ENCODE assay signal across 21 mouse cellular contexts in the genomic region with DNA sequence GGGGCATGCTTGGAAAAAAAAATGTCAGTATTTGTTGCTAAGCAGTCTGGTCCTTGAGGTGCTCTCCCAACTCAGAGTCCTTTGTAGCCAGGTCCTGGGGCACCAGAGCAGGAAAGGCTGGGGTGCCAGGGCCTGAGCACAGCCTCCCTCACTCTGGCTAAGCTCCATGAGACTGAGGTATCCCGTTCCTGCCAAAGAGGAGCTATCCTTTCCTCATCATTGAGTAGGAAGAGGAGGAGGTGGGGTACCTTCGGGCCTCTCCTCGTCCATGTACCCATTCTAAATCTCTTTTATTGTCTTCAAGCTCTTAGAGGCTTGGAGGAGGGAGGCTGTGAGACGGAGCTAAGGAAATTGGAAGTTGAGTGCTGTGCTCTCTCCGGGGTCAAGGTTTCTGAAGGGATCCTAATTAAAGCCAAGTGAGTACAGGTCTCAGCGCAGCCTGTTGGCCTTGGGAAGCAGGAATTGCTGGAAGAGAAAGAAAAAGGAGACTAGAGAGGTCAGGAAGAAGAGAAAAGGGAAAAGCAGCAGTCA.
DNase-seq lines count a peak whose midpoint lies in the region; ATAC-seq and TF ChIP-seq lines count a peak whose summit lies in the region.
"Had no signal": no experiment of that assay in that cellular context is flagged by ENCODE, and none has a peak within 500 bp of the region (broad histone marks: within the 10 kb centered on the region; RNA-seq: fewer than 3 reads in every experiment).

No protein-coding gene starts in this region.

- H3K27me3 ChIP-seq in intestine, embryonic 14.5 days (replicated peaks; ENCODE audit: control insufficient read depth, insufficient read depth, low read length), result no peaks in the 10 kb centered on the region
- H3K27me3 ChIP-seq in intestine, postnatal 0 days (replicated peaks; ENCODE audit: control insufficient read depth, insufficient read depth, low read length), result no peaks in the 10 kb centered on the region
- H3K27me3 ChIP-seq in embryonic facial prominence, embryonic 14.5 days (replicated peaks; ENCODE audit: control insufficient read depth, insufficient read depth, low read length), result no peaks in the 10 kb centered on the region
- H3K27me3 ChIP-seq in limb, embryonic 11.5 days (ENCODE audit: control insufficient read depth, insufficient read depth, low read length), result no peaks in the 10 kb centered on the region
- H3K27me3 ChIP-seq in liver, embryonic 11.5 days (replicated peaks; ENCODE audit: control insufficient read depth, insufficient read depth, low read length), result no peaks in the 10 kb centered on the region
- H3K27me3 ChIP-seq: forebrain, embryonic 13.5 days; hindbrain, embryonic 15.5 days; lung, embryonic 15.5 days had no signal

- no peak overlapping the region for H3K4me3 ChIP-seq in intestine, embryonic 14.5 days (ENCODE audit: low read depth, low read length)
- H3K4me3 ChIP-seq in intestine, postnatal 0 days (ENCODE audit: low read depth, low read length), result no peak overlapping the region
- no peak overlapping the region for H3K4me3 ChIP-seq in embryonic facial prominence, embryonic 14.5 days (ENCODE audit: low read depth, low read length)
- no peak overlapping the region for H3K4me3 ChIP-seq in limb, embryonic 11.5 days (ENCODE audit: low read depth, low read length)
- H3K4me3 ChIP-seq in liver, embryonic 11.5 days (ENCODE audit: low read depth, low read length), result no peak overlapping the region
- H3K4me3 ChIP-seq: forebrain, embryonic 13.5 days; gastrocnemius, adult 2 months; heart, embryonic 12.5 days; hindbrain, embryonic 15.5 days; layer of hippocampus, adult 2 months; lung, embryonic 15.5 days had no signal

- no peaks in the 10 kb centered on the region for H3K36me3 ChIP-seq in intestine, embryonic 14.5 days (ENCODE audit: control insufficient read depth, insufficient read depth, low read length)
- H3K36me3 ChIP-seq in intestine, postnatal 0 days (ENCODE audit: control insufficient read depth, insufficient read depth), result no peaks in the 10 kb centered on the region
- H3K36me3 ChIP-seq in embryonic facial prominence, embryonic 14.5 days (ENCODE audit: control insufficient read depth, insufficient read depth, low read length), result no peaks in the 10 kb centered on the region
- H3K36me3 ChIP-seq in limb, embryonic 11.5 days (ENCODE audit: control insufficient read depth, insufficient read depth, low read length), result no peaks in the 10 kb centered on the region
- no peaks in the 10 kb centered on the region for H3K36me3 ChIP-seq in liver, embryonic 11.5 days (ENCODE audit: control insufficient read depth, insufficient read depth, low read length)
- H3K36me3 ChIP-seq: heart, embryonic 12.5 days; hindbrain, embryonic 15.5 days; lung, embryonic 15.5 days had no signal

- 83% methylated on average over 6 of the region's 6 CpGs for WGBS in intestine, embryonic 14.5 days
- 83% methylated on average over 6 of the region's 6 CpGs for WGBS in intestine, postnatal 0 days
- WGBS in embryonic facial prominence, embryonic 14.5 days, result 43% methylated on average over 6 of the region's 6 CpGs
- 19% methylated on average over 6 of the region's 6 CpGs for WGBS in limb, embryonic 11.5 days
- 77% methylated on average over 6 of the region's 6 CpGs for WGBS in liver, embryonic 11.5 days

- H3K4me1 ChIP-seq in intestine, embryonic 14.5 days (replicated peaks; ENCODE audit: control insufficient read depth, insufficient read depth, low read length), result peaks cover 20% of the 10 kb centered on the region; the same call in 1 of the 2 replicates
- H3K4me1 ChIP-seq in intestine, postnatal 0 days (replicated peaks; ENCODE audit: control insufficient read depth, insufficient read depth, low read length), result no peaks in the 10 kb centered on the region
- peaks cover 32% of the 10 kb centered on the region for H3K4me1 ChIP-seq in embryonic facial prominence, embryonic 14.5 days (ENCODE audit: control insufficient read depth, insufficient read depth, low read length)
- peaks cover 11% of the 10 kb centered on the region; the same call in 1 of the 2 replicates for H3K4me1 ChIP-seq in limb, embryonic 11.5 days (ENCODE audit: control insufficient read depth, insufficient read depth, low read length)
- no peaks in the 10 kb centered on the region for H3K4me1 ChIP-seq in liver, embryonic 11.5 days (replicated peaks; ENCODE audit: control insufficient read depth, insufficient read depth, low read length)
- H3K4me1 ChIP-seq: lung, embryonic 15.5 days had no signal

- ATAC-seq in intestine, embryonic 14.5 days (replicated peaks; ENCODE audit: low FRiP score, low TSS enrichment, low read depth), result no peak
- no peak for ATAC-seq in intestine, postnatal 0 days
- no peak for ATAC-seq in embryonic facial prominence, embryonic 14.5 days (ENCODE audit: low read depth)
- ATAC-seq in limb, embryonic 11.5 days (ENCODE audit: insufficient number of reproducible peaks, low FRiP score, low TSS enrichment, low read depth), result peak; percentile 9; the same call in 1 of the 2 replicates
- ATAC-seq in liver, embryonic 11.5 days (replicated peaks; ENCODE audit: low FRiP score), result no peak
- ATAC-seq: forebrain, embryonic 13.5 days had no signal

- no peak for DNase-seq in intestine, embryonic 14.5 days (ENCODE audit: low spot score)
- no peak for DNase-seq in embryonic facial prominence, embryonic 14.5 days (ENCODE audit: low spot score)
- peak; percentile 56 for DNase-seq in limb, embryonic 11.5 days (ENCODE audit: low spot score)
- no peak for DNase-seq in liver, embryonic 11.5 days (ENCODE audit: low spot score)
- DNase-seq in frontal cortex, postnatal 25 days (ENCODE audit: low spot score in 2 of 2), result no peak
- DNase-seq in T-cell, adult 2 months (ENCODE audit: low spot score), result no peak
- DNase-seq: adrenal gland, adult 8-10 months; cerebellum, adult 8-10 months; gastrocnemius, adult 2 months; kidney, adult 8-10 months; kidney, postnatal 14 days; layer of hippocampus, postnatal 36 days; thymus, postnatal 4 days had no signal

- no peak overlapping the region for H3K9ac ChIP-seq in intestine, embryonic 14.5 days (ENCODE audit: low read length)
- no peak overlapping the region for H3K9ac ChIP-seq in intestine, postnatal 0 days (ENCODE audit: low read depth, low read length)
- no peak overlapping the region for H3K9ac ChIP-seq in embryonic facial prominence, embryonic 14.5 days (ENCODE audit: low read depth, low read length)
- no peak overlapping the region for H3K9ac ChIP-seq in limb, embryonic 11.5 days (ENCODE audit: low read length)
- H3K9ac ChIP-seq in liver, embryonic 11.5 days (ENCODE audit: low read depth, low read length), result no peak overlapping the region
- H3K9ac ChIP-seq: forebrain, embryonic 13.5 days; heart, embryonic 12.5 days; hindbrain, embryonic 15.5 days; liver, embryonic 14.5 days; lung, embryonic 15.5 days had no signal

- no peaks in the 10 kb centered on the region for H3K9me3 ChIP-seq in intestine, embryonic 14.5 days (ENCODE audit: control insufficient read depth, low read length)
- H3K9me3 ChIP-seq in intestine, postnatal 0 days (ENCODE audit: control insufficient read depth), result no peaks in the 10 kb centered on the region
- H3K9me3 ChIP-seq in embryonic facial prominence, embryonic 14.5 days (ENCODE audit: control insufficient read depth, low read length), result no peaks in the 10 kb centered on the region
- no peaks in the 10 kb centered on the region for H3K9me3 ChIP-seq in limb, embryonic 11.5 days (ENCODE audit: control insufficient read depth, low read length)
- H3K9me3 ChIP-seq in liver, embryonic 11.5 days (ENCODE audit: control insufficient read depth, low read length), result no peaks in the 10 kb centered on the region
- H3K9me3 ChIP-seq: forebrain, embryonic 13.5 days; heart, embryonic 12.5 days; hindbrain, embryonic 15.5 days; lung, embryonic 15.5 days had no signal

- no peak for TF ChIP-seq CTCF in intestine, postnatal 0 days (IDR thresholded peaks at IDR 0.05; ENCODE audit: low read depth)

- H3K27ac ChIP-seq in intestine, embryonic 14.5 days (ENCODE audit: low read depth), result peak overlapping the region; percentile 57
- no peak overlapping the region for H3K27ac ChIP-seq in intestine, postnatal 0 days (ENCODE audit: low read depth, low read length)
- H3K27ac ChIP-seq in embryonic facial prominence, embryonic 14.5 days (replicated peaks; ENCODE audit: low read depth, low read length), result peak overlapping the region; percentile 84
- H3K27ac ChIP-seq in limb, embryonic 11.5 days (replicated peaks; ENCODE audit: low read depth, low read length), result peak overlapping the region; percentile 81
- no peak overlapping the region for H3K27ac ChIP-seq in liver, embryonic 11.5 days (ENCODE audit: low read depth, low read length)
- H3K27ac ChIP-seq: forebrain, embryonic 13.5 days; gastrocnemius, adult 2 months; hindbrain, embryonic 15.5 days; layer of hippocampus, adult 2 months; liver, embryonic 14.5 days; lung, embryonic 15.5 days had no signal

- H3K4me2 ChIP-seq in intestine, embryonic 14.5 days (ENCODE audit: low read length), result no peak overlapping the region
- no peak overlapping the region for H3K4me2 ChIP-seq in intestine, postnatal 0 days (replicated peaks; ENCODE audit: low read depth)
- no peak overlapping the region for H3K4me2 ChIP-seq in embryonic facial prominence, embryonic 14.5 days (ENCODE audit: low read depth, low read length)
- no peak overlapping the region for H3K4me2 ChIP-seq in limb, embryonic 11.5 days (ENCODE audit: low read depth, severe bottlenecking)
- no peak overlapping the region for H3K4me2 ChIP-seq in liver, embryonic 11.5 days
- H3K4me2 ChIP-seq: forebrain, embryonic 13.5 days; heart, embryonic 12.5 days; hindbrain, embryonic 15.5 days; lung, embryonic 15.5 days; midbrain, embryonic 11.5 days had no signal

Comparison
In these comparisons a context has a peak if more than half of its experiments do, and no peak if none do; other contexts are left out.
1. H3K27ac ChIP-seq: peak in intestine, embryonic 14.5 days (single experiment), embryonic facial prominence, embryonic 14.5 days (single experiment) and limb, embryonic 11.5 days (single experiment); none in intestine, postnatal 0 days (single experiment) and liver, embryonic 11.5 days (single experiment).